Mouse (Mus musculus): ENCODE measurements around the gene Clec5a. TPM values are rescaled to one million over a fixed set of nuclear protein-coding genes. Genes with fewer than 3 reads are reported as not detected.

The Clec5a gene
- polyA plus RNA-seq, 1 experiment from 2014 or later: 10.1 TPM

DNA sequence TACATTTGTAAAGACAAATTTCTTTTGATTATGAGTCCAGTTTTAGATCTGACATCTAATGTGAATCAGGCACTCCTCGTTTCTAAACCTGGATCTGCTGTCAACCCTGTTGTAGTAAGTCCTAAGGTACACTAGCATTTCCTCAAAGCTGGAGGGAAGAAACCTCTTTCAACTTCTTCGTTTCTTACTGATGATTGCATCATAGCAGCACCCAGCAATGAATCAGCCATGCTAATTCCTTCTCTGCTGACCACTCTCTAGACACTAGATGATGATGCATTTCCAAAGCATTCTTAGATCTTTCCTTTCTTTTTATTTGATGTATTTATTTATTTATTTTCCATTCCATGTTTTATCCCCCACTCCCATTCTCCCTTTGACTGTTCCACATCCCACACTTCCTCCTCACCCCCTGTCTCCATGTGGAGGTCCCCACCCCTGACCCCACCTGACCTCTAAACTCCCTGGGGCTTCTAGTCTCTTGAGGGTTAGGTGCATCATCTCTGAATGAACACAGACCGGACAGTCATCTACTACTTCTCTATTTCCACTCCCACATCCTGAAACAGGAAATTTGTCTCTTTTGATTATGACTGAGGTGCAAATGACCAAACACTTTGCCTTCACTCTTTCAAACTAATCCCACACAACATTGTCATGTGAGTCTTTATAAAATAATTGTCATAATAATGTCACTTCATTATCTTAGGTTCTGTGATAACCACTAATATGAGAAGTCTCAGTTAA lies 9.4 kb upstream of the Clec5a start:
- Histone ChIP-seq H3K4me2 (ENCODE audit: low read depth, low read length) (no peak overlapping the region), H3K27ac (ENCODE audit: low read length) (no peak overlapping the region), H3K9me3 (replicated peaks; ENCODE audit: control insufficient read depth, low read length) (no peaks in the 10 kb centered on the region), H3K27me3 (ENCODE audit: control insufficient read depth, insufficient read depth, low read depth, low read length) (no peaks in the 10 kb centered on the region), H3K4me1 (ENCODE audit: control insufficient read depth, low read depth, low read length) (no peaks in the 10 kb centered on the region), H3K36me3 (ENCODE audit: control insufficient read depth, insufficient read depth) (no peaks in the 10 kb centered on the region), H3K9ac (ENCODE audit: low read depth, low read length) (no peak overlapping the region), H3K4me3 (ENCODE audit: low read depth, low read length) (no peak overlapping the region)
- no peak for ATAC-seq (ENCODE audit: low read depth)
- 19% methylated on average over 3 of the region's 3 CpGs for WGBS (ENCODE audit: insufficient replicate concordance)

GRCm38 (mm10) chr6:40588346-40588745 lies 2.7 kb upstream of the Clec5a start:
- 65% methylated on average over 2 of the region's 2 CpGs for WGBS (ENCODE audit: insufficient replicate concordance)
- Histone ChIP-seq H3K9ac (ENCODE audit: low read depth, low read length) (no peak overlapping the region), H3K4me1 (ENCODE audit: control insufficient read depth, low read depth, low read length) (no peaks in the 10 kb centered on the region), H3K27me3 (ENCODE audit: control insufficient read depth, insufficient read depth, low read depth, low read length) (no peaks in the 10 kb centered on the region), H3K27ac (ENCODE audit: low read length) (no peak overlapping the region), H3K36me3 (ENCODE audit: control insufficient read depth, insufficient read depth) (no peaks in the 10 kb centered on the region), H3K9me3 (replicated peaks; ENCODE audit: control insufficient read depth, low read length) (no peaks in the 10 kb centered on the region), H3K4me3 (ENCODE audit: low read depth, low read length) (no peak overlapping the region), H3K4me2 (ENCODE audit: low read depth, low read length) (no peak overlapping the region)
- no peak for ATAC-seq (ENCODE audit: low read depth)

GRCm38 (mm10) chr6:40584336-40584735 lies 1.3 kb downstream of the Clec5a start:
- 0 out of 2 replicates have a peak overlapping the region, but pooled peaks have one; percentile 9 for H3K4me2 ChIP-seq (ENCODE audit: low read depth, low read length)
- 33% methylated on average over 6 of the region's 6 CpGs for WGBS (ENCODE audit: insufficient replicate concordance)

GRCm38 (mm10) chr6:40576305-40576704 lies 9.3 kb downstream of the Clec5a start:
- Histone ChIP-seq H3K4me2 (ENCODE audit: low read depth, low read length) (no peak overlapping the region), H3K27ac (ENCODE audit: low read length) (no peak overlapping the region), H3K27me3 (ENCODE audit: control insufficient read depth, insufficient read depth, low read depth, low read length) (no peaks in the 10 kb centered on the region), H3K4me1 (ENCODE audit: control insufficient read depth, low read depth, low read length) (no peaks in the 10 kb centered on the region), H3K36me3 (ENCODE audit: control insufficient read depth, insufficient read depth) (no peaks in the 10 kb centered on the region), H3K9ac (ENCODE audit: low read depth, low read length) (no peak overlapping the region), H3K9me3 (replicated peaks; ENCODE audit: control insufficient read depth, low read length) (no peaks in the 10 kb centered on the region), H3K4me3 (ENCODE audit: low read depth, low read length) (no peak overlapping the region)
- WGBS (ENCODE audit: insufficient replicate concordance): 45% methylated on average over 1 of the region's 1 CpGs
- ATAC-seq (ENCODE audit: low read depth): peak; percentile 3; the same call in 1 of the 2 replicates

More at GRCm38 (mm10) chr6:40584336-40584735, 1.3 kb downstream of the Clec5a start:
- no peaks in the 10 kb centered on the region for H3K9me3 ChIP-seq (replicated peaks; ENCODE audit: control insufficient read depth, low read length)
- no peak overlapping the region for H3K9ac ChIP-seq (ENCODE audit: low read depth, low read length)
- H3K27ac ChIP-seq (ENCODE audit: low read length): no peak overlapping the region
- H3K4me3 ChIP-seq (ENCODE audit: low read depth, low read length): peak overlapping the region; percentile 15; the same call in 1 of the 2 replicates
- no peaks in the 10 kb centered on the region for H3K36me3 ChIP-seq (ENCODE audit: control insufficient read depth, insufficient read depth)
- H3K4me1 ChIP-seq (ENCODE audit: control insufficient read depth, low read depth, low read length): no peaks in the 10 kb centered on the region
- ATAC-seq (ENCODE audit: low read depth): no peak
- H3K27me3 ChIP-seq (ENCODE audit: control insufficient read depth, insufficient read depth, low read depth, low read length): no peaks in the 10 kb centered on the region

- no peak for ATAC-seq (ENCODE audit: low read depth)
- H3K36me3 ChIP-seq (ENCODE audit: control insufficient read depth, insufficient read depth): no peaks in the 10 kb centered on the region
- WGBS (ENCODE audit: insufficient replicate concordance): 49% methylated on average over 3 of the region's 3 CpGs
- no peak overlapping the region for H3K4me2 ChIP-seq (ENCODE audit: low read depth, low read length)
- no peaks in the 10 kb centered on the region for H3K9me3 ChIP-seq (replicated peaks; ENCODE audit: control insufficient read depth, low read length)
- H3K27me3 ChIP-seq (ENCODE audit: control insufficient read depth, insufficient read depth, low read depth, low read length): no peaks in the 10 kb centered on the region
- H3K4me3 ChIP-seq (ENCODE audit: low read depth, low read length): no peak overlapping the region
- no peak overlapping the region for H3K9ac ChIP-seq (ENCODE audit: low read depth, low read length)
- H3K4me1 ChIP-seq (ENCODE audit: control insufficient read depth, low read depth, low read length): no peaks in the 10 kb centered on the region
- no peak overlapping the region for H3K27ac ChIP-seq (ENCODE audit: low read length)
These were observed 12.0 kb downstream of the Clec5a start for GRCm38 (mm10) chr6:40573618-40574017.

DNA sequence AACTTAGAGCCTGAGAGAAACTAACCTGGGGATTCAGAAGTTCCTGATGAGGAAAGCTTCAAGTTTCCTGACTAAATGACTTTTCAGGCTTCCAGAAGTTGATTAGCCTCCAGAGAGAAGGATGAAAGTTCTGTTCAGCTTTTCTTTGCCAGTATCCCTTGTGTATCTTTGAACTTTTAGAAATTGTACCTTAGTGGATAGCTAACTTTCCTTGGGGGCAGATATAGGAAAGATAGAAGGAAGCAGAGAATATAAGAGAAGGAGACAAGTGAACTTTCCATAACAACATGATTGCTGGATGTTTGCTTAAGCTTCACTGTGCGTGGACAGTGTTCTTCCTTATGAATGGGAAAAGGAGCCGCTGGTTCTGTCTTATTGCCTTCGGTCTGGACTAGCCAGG lies 16.4 kb downstream of the Clec5a start, which contains the start of gene Olfr460:
Gene Olfr460, plus strand, starts transcription at position 301 of the 400 bp plus-strand sequence.
- H3K9me3 ChIP-seq (replicated peaks; ENCODE audit: control insufficient read depth, low read length): no peaks in the 10 kb centered on the region
- no peak within 1 kb of the TSS for H3K27ac ChIP-seq (ENCODE audit: low read length)
- no peaks in the 10 kb centered on the region for H3K27me3 ChIP-seq (ENCODE audit: control insufficient read depth, insufficient read depth, low read depth, low read length)
- no peak within 1 kb of the TSS for H3K4me3 ChIP-seq (ENCODE audit: low read depth, low read length)
- 55% methylated on average over 3 of the region's 3 CpGs for WGBS (ENCODE audit: insufficient replicate concordance)
- no peaks in the 10 kb centered on the region for H3K36me3 ChIP-seq (ENCODE audit: control insufficient read depth, insufficient read depth)
- no peak within 1 kb of the TSS for H3K4me2 ChIP-seq (ENCODE audit: low read depth, low read length)
- no peaks in the 10 kb centered on the region for H3K4me1 ChIP-seq (ENCODE audit: control insufficient read depth, low read depth, low read length)
- no peak for ATAC-seq (ENCODE audit: low read depth)
- no peak within 1 kb of the TSS for H3K9ac ChIP-seq (ENCODE audit: low read depth, low read length)

GRCm38 (mm10) chr6:40554950-40555349 lies 30.7 kb downstream of the Clec5a start, which contains the start of gene Olfr461:
Olfr461 (minus strand) TSS chr6:40555050.
- Histone ChIP-seq H3K9me3 (replicated peaks; ENCODE audit: control insufficient read depth, low read length) (no peaks in the 10 kb centered on the region), H3K27ac (ENCODE audit: low read length) (no peak within 1 kb of the TSS), H3K27me3 (ENCODE audit: control insufficient read depth, insufficient read depth, low read depth, low read length) (no peaks in the 10 kb centered on the region), H3K36me3 (ENCODE audit: control insufficient read depth, insufficient read depth) (no peaks in the 10 kb centered on the region), H3K4me2 (ENCODE audit: low read depth, low read length) (no peak within 1 kb of the TSS), H3K4me3 (ENCODE audit: low read depth, low read length) (no peak within 1 kb of the TSS), H3K9ac (ENCODE audit: low read depth, low read length) (no peak within 1 kb of the TSS), H3K4me1 (ENCODE audit: control insufficient read depth, low read depth, low read length) (no peaks in the 10 kb centered on the region)
- ATAC-seq (ENCODE audit: low read depth): no peak
- WGBS (ENCODE audit: insufficient replicate concordance): 40% methylated on average over 2 of the region's 2 CpGs

GRCm38 (mm10) chr6:40544690-40545089 lies 40.9 kb downstream of the Clec5a start:
- no peak for ATAC-seq (ENCODE audit: low read depth)

More at GRCm38 (mm10) chr6:40544690-40545089, 40.9 kb downstream of the Clec5a start:
- Histone ChIP-seq H3K9ac (ENCODE audit: low read depth, low read length) (no peak overlapping the region), H3K4me2 (ENCODE audit: low read depth, low read length) (no peak overlapping the region), H3K9me3 (replicated peaks; ENCODE audit: control insufficient read depth, low read length) (no peaks in the 10 kb centered on the region), H3K4me3 (ENCODE audit: low read depth, low read length) (no peak overlapping the region), H3K36me3 (ENCODE audit: control insufficient read depth, insufficient read depth) (no peaks in the 10 kb centered on the region), H3K27me3 (ENCODE audit: control insufficient read depth, insufficient read depth, low read depth, low read length) (no peaks in the 10 kb centered on the region), H3K4me1 (ENCODE audit: control insufficient read depth, low read depth, low read length) (no peaks in the 10 kb centered on the region), H3K27ac (ENCODE audit: low read length) (no peak overlapping the region)
- 59% methylated on average over 10 of the region's 10 CpGs for WGBS (ENCODE audit: insufficient replicate concordance)
